Mouse (Mus musculus): ENCODE measurements at regions not wholly inside any gene's neighbourhood (a gene's known extent, or its start where the extent isn't known, plus 50 kb on each side); places are given as distances from the start of the nearest gene placed in this dataset.

DNA sequence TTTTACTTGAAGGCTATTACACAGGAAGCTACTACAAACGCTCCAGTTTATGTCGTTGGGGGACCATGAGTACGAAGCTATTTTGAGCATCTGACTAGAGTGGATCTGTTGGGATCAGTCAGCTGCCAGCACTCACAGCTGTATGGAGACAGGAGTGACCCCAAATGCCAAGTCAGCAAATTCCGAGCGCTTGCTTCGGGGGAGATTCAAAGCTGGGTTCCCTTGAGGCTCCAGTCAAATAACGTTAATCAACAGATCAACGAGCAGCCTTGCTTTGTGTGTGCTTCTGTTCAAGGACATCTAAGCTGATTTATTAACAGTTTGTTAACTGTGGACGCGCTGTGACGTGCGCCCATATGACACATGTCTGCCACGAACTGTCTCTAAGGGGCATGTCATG lies 349.5 kb downstream of the Ajap1 start:
- DNase-seq, result no peak

DNA sequence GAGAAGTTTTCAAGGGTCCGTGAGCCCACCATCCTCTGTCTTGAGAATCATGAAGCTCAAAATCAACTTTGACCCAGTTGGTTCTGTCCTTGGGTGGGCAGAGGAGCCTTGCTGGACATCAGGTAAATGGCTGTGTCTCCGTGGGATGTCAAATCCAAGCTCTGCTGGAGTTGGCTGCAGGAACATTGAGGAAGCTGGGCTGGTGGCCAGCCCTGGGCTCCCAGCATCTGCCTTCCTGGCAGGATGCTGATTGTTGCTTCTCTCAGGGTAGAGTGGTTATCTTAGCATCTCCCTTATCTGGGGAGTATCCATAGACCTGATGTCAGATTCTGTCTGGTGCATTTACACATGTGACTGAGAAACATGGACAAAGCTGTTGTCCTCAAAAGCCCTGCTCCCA lies 353.3 kb downstream of the Ajap1 start:
- no peak for DNase-seq

GRCm38 (mm10) chr4:153128162-153128561 lies 354.4 kb downstream of the Ajap1 start:
- DNase-seq, result no peak

DNA sequence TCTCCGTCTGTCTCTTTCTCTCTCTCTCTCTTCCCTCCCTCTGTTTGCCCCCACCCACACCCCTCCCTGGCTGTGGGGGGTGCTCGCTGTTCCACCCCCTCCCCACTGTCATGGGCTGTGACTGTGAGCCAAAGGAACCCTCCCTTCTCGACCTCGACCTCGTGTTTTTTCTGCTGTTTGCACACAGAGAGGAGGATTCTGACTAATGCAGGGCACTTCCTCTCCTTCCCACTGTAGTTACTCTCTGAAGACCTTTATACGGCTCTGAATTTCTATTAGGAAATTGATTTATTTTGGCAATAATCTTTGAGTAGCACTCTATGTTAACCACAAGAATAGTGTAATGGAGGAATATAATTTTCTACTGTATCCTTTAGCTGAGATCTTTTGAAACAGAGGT lies 362.1 kb downstream of the Ajap1 start:
- DNase-seq, result no peak

DNA sequence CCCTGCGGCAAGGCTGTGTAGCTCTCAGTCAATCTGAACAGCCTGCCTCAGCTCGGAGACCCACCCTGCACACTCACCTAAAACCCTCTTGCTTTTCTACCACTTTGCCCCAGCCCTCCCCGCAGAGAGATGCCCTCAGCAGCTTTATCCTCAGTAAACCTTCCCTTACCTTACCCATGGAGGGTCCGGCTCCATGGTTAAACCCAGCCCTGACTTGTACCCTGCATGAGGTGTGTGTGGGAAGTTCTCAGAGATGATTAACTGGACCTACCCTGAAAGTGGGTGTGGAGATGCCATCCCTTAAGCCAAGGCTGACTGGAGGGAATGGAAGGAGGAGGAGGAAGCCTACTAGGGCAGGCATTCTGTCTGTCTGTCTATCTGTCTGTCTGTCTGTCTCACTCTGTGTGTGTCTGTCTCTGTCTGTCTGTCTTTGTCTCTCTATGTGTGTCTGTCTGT lies 362.9 kb downstream of the Ajap1 start:
- DNase-seq, result no peak

DNA sequence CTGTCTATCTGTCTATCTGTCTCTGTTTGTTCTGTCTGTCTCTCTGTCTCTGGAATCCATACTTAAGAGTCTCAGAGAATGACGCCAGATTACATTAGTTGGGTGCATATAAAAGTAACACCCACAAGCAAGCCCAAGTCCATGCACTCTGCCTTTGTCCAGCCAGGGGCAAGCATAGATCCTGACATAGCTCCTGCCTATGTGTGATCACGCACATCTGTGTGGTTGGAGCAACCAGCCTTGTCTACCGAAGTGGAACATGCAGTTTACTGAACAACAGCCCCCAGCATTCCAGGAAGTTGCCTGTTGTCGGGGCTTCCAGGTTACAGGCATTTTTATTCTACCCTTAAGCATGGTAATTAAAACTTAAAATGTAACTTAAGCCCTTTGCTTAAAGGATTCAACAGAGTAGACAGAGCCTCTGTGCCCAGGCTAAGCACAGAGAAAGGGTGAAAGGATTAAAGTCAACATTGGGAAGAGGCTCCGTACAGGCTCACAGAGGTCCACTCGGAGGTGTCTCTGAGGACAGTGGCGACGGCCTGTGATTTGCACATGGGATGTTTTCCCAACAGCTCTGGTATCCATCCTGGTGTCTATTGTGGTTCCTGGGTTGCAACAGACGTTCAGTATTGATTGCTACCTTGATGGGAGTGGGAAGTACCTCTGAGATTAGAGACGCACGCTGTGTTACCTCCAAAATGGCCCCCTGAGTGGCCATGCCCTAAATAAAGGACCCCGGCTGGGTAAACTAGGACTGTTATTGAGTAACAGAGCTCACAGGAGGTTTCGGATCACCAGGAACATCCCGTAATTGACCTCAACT lies 363.6 kb downstream of the Ajap1 start:
- no peak for DNase-seq

- no peak for DNase-seq
These were observed 367.6 kb downstream of the Ajap1 start for GRCm38 (mm10) chr4:153114998-153115397.

- DNase-seq, result no peak
These were observed 369.0 kb downstream of the Ajap1 start for GRCm38 (mm10) chr4:153113577-153113976.

DNA sequence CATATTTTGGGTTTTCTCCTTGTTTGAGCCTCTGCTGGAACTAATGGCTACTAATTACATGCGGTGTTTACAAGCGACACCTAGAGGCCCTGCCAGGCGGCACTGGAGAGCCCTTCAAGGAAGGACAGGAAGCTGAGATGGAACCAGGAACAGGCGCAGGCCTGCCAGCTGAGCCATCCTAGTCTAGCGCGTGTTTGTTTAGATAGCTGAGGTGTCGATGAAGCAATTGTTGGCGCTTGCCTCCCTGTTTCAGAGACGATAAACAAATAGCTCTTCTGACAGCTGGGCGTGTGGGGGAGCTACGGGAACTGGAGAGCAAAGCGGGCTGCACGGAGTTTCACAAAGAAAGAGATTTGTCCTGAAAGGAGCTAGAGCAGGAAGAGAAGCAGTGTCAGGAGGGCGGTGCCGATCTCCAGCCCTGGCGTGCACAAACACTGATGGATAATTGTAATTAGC lies 372.3 kb downstream of the Ajap1 start:
- no peak for DNase-seq

- DNase-seq, result no peak
These were observed 384.0 kb downstream of the Ajap1 start for GRCm38 (mm10) chr4:153098591-153098990.

GRCm38 (mm10) chr4:153097601-153098000 lies 385.0 kb downstream of the Ajap1 start:
- no peak for DNase-seq

DNA sequence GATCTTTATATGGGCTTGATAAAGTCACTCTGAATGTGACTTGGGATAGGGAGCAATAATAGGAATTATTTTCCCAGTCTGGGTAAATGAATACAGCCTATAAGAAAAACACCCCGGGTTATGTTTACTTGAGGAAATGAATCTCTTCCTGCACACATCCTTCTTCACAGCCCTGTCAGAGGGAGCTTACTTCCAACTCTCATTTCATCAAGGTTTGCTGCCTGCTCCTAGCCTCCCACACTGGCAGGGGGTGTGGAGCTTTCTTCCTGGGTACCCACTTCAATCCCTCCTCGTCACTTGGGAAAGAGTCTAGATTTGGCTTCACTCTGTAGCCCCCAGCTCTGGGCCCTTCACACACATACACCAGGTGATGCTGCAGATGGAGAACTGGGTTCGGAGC lies 389.5 kb downstream of the Ajap1 start:
- no peak for DNase-seq

DNA sequence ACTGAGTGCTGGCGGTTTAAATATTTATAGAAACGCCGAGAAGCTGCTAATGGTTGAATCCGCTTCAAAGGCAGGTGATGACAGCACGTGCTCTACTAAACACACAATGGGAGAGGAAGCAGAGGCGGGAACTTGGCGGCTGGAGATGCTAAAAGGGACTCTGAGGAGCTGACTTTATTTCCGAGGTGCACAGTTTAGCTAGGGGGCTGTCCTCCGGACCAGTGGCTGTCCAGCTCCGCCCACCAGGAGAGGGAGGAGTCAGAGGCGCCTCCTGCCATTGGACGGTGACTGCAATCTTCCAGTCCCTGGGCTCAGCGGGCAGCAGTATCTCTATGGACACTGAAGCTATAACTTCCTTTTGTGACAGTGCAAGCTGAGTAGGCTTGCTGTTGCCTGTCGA lies 400.4 kb downstream of the Ajap1 start:
- no peak for DNase-seq

DNA sequence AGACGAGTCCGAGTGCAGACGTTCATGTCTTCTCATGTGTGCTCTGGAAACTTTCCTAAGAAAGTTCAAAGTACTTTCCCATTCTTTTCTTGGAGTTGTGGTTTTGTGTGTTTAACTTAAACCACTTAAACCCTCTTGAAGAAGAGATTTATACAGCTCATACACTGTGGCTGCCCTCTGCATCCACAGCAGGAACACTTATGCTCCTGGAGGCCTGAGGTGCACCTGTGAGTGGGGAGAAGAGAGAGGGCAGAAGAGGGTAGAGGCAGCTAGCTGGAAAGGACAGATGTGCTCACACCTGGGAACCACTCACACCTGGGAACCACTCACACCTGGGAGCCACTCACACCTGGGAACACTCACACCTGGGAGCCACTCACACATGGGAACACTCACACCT lies 408.0 kb downstream of the Ajap1 start:
- DNase-seq, result no peak

DNA sequence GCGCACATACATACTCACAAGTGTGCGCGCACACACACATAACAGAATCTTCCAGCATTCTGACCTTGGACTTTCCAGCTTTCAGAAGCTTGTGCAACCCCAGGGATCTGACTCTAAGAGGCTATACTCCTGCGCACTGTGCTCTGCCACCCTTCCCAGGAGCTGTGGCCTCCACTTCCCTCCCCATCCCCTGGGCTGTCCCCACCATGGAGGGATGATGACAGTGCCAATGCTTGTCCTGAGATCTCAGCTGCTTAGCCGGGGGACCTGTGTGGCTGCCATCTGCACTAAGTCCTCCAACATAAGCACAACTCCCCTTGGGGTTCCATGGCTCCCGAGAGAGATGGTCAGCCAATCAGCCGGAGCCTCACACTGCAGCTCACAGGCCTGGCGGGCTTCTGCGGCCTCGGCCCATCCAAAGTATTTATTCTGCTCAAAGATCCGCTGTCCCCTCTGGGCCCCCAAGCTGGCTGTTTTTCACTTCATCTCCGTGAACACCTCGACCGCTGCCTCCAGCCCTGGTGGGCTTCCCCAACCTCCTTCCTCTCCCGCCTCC lies 412.3 kb downstream of the Ajap1 start:
- no peak for DNase-seq

DNA sequence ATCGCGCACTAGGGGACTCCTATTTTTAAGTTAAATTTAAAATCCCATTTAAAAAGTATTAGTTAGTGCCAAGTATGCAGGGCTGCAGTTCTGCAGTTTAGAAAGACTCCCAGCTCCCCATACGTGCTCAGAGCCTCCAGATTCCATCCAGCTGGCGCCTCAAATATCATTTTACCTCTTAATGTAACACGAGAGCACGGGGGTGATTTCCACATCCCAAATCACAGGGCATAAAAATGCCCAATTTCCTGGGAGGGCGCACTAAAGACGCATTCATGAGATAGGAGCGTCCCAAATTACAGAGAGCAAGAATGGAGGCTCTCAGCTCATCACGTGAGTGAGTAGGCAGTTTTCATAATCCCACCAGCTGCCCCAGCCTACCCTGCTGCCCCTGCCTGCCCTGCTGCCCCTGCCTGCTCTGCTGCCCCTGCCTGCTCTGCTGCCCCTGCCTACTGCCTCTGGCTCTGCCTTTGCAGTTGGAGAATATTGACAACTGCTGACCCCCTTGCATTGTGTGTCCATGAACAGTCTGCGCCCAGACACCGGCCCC lies 414.1 kb downstream of the Ajap1 start:
- DNase-seq, result no peak

DNA sequence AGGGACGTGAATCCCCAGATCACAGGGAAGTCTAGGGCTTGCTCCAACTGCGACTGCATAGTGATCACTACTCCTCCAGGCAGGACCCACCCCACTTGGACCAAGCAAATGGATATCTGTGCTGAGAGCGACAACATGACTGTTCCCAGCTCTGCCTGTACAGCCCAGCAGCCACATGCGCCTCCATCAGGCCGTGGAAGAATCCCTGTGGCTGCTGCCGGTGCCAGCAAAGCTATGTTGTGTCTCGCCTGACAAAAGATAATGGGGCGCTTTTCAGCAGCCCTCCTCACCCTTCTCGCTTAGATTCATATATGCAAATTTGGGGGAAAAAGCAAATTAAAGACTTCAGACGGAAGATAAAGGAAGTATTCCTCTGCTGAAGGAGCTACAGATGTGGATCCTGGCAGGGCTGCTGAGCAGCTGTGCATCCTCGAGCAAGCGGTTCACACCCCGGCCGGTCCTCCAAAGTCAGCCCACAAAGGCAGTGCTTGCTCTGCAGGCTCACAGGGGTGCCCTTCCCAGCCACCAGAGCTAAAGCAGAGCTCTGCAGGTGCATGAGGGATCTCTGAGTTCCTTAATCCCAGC lies 418.5 kb downstream of the Ajap1 start:
- DNase-seq, result no peak

- DNase-seq, result no peak
These were observed 419.2 kb downstream of the Ajap1 start for GRCm38 (mm10) chr4:153063402-153063801.

DNA sequence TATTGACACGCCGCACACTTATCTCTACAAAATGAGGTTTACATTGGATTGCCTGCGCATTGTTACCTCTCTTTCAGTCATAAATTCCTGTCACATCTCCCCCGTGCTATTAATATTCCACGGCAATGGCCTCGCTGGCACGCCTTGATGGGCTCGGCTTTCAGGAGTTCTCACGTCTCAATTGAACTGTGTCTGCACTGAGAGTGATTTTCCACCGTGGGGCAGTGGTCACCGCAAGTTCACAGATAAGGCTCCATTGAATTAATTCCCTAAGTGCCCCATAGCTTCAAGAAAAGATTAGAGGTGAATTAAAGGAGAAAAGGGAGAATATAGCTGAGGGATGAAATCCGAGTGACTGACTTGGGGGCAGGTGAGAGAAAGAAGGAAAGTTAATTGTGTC lies 424.5 kb downstream of the Ajap1 start:
- no peak for DNase-seq

DNA sequence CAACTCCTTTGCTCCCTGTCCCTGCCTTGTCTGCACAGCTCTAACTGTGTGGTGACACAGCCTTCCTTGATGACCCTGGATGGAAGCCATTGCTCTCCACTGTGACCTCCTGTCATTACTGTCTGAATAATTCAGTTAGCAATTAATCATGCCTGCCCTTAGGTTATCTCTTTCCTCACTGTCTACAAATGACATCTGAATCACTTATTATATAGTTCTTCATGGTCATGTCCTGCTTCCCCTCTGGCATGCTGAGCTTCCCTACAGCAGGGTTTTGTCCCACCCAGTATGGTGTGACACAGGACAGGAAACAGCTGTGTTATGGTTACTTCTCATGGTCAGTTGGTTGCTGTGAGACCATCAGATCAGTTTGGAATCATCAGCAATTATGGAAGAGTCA lies 458.9 kb downstream of the Ajap1 start:
- no peak for DNase-seq

- DNase-seq, result no peak
These were observed 463.4 kb downstream of the Ajap1 start for GRCm38 (mm10) chr4:153019211-153019610.

GRCm38 (mm10) chr4:153018138-153018921 lies 464.3 kb downstream of the Ajap1 start:
- DNase-seq, result no peak

DNA sequence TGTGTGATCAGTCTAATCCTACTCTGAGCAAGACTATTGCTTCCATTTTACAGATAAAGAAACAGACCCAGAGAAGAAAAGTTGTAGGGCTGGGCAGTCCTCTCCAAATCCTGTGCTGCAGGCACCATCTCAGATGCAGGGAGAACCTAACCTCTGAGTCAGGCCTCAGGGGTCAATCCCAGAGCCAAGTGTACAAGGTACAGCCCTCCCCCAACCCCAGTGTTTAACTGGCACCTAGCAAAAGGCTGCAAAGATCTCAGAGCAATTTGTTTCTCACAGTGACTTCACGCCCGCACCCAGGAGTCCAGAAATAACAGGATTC lies 464.8 kb downstream of the Ajap1 start:
- DNase-seq, result no peak

Data from thymus, postnatal 25 days (tissue).